Mouse (Mus musculus): Measurements from ENCODE around the gene Irak2. TPM values are rescaled to one million over a fixed set of nuclear protein-coding genes. Genes with fewer than 3 reads are reported as not detected.

Gene Irak2
- polyA plus RNA-seq, 1 experiment from 2014 or later: 15.6 TPM

- Histone ChIP-seq H3K4me1 (ENCODE audit: insufficient read depth, low read depth, low read length) (peaks cover 14% of the 10 kb centered on the region; the same call in 1 of the 2 replicates), H3K9ac (replicated peaks; ENCODE audit: low read depth) (peak overlapping the region; percentile 38; the same call in 1 of the 2 replicates)
- 2% methylated on average over 14 of the region's 14 CpGs for WGBS
These were observed 52.3 kb downstream of the Irak2 start for GRCm38 (mm10) chr6:113690400-113691083.

GRCm38 (mm10) chr6:113691084-113691462 lies 52.8 kb downstream of the Irak2 start:
- Histone ChIP-seq H3K4me3 (ENCODE audit: low read depth, low read length) (no peak overlapping the region), H3K9ac (replicated peaks; ENCODE audit: low read depth) (peak overlapping the region; percentile 38; the same call in 1 of the 2 replicates), H3K27ac (ENCODE audit: low read length) (peak overlapping the region; percentile 92), H3K4me1 (ENCODE audit: insufficient read depth, low read depth, low read length) (peaks cover 14% of the 10 kb centered on the region; the same call in 1 of the 2 replicates), H3K36me3 (ENCODE audit: insufficient read depth, low read length) (no peaks in the 10 kb centered on the region), H3K9me3 (ENCODE audit: low read length) (no peaks in the 10 kb centered on the region), H3K4me2 (replicated peaks; ENCODE audit: low read depth, low read length) (peak overlapping the region; percentile 43), H3K27me3 (replicated peaks; ENCODE audit: insufficient read depth, low read length) (no peaks in the 10 kb centered on the region)
- WGBS: 61% methylated on average over 4 of the region's 4 CpGs
- TF ChIP-seq EP300 (IDR thresholded peaks at IDR 0.05) (no peak), CTCF (IDR thresholded peaks at IDR 0.05) (no peak)
- ATAC-seq (no peak), DNase-seq (ENCODE audit: low spot score) (no peak)

More at GRCm38 (mm10) chr6:113690400-113691083, 52.3 kb downstream of the Irak2 start:
- H3K27ac ChIP-seq (ENCODE audit: low read length): peak overlapping the region; percentile 92
- no peaks in the 10 kb centered on the region for H3K9me3 ChIP-seq (ENCODE audit: low read length)
- TF ChIP-seq CTCF (IDR thresholded peaks at IDR 0.05): no peak; the same call in 1 of the 2 replicates
- peak; percentile 93 for TF ChIP-seq EP300 (IDR thresholded peaks at IDR 0.05)
- DNase-seq (ENCODE audit: low spot score) (peak; percentile 96), ATAC-seq (peak; percentile 84)
- 0 out of 2 replicates have a peak overlapping the region, but pooled peaks have one; percentile 14 for H3K4me3 ChIP-seq (ENCODE audit: low read depth, low read length)
- no peaks in the 10 kb centered on the region for H3K27me3 ChIP-seq (replicated peaks; ENCODE audit: insufficient read depth, low read length)
- no peaks in the 10 kb centered on the region for H3K36me3 ChIP-seq (ENCODE audit: insufficient read depth, low read length)
- peak overlapping the region; percentile 43 for H3K4me2 ChIP-seq (replicated peaks; ENCODE audit: low read depth, low read length)

DNA sequence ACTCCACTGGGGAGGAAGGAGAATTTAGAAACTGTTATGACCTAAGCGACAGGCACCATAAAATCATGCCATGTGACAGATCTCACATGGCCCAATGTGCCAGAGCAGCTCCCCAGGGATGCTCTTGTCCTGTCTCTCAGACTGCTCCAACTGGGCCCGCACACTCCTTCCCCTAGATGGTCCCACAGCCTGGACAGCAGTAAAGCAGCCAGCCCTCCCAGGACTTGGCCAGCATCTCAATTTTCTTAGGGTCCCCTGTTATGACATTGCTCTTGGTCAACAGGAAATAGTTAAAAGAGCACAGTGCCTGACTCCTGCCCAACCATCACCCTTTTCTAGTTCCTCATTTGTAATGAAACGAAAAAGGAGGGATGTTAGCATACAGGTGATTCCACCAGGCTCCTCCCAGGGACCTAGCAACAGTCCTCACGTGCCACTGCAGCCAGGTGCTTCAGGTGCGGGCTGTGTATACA lies 54.4 kb downstream of the Irak2 start:
- Histone ChIP-seq H3K27me3 (replicated peaks; ENCODE audit: insufficient read depth, low read length) (no peaks in the 10 kb centered on the region), H3K4me3 (ENCODE audit: low read depth, low read length) (no peak overlapping the region), H3K9ac (replicated peaks; ENCODE audit: low read depth) (no peak overlapping the region), H3K27ac (ENCODE audit: low read length) (no peak overlapping the region), H3K4me1 (ENCODE audit: insufficient read depth, low read depth, low read length) (peaks cover 14% of the 10 kb centered on the region; the same call in 1 of the 2 replicates), H3K4me2 (replicated peaks; ENCODE audit: low read depth, low read length) (no peak overlapping the region), H3K36me3 (ENCODE audit: insufficient read depth, low read length) (no peaks in the 10 kb centered on the region), H3K9me3 (ENCODE audit: low read length) (no peaks in the 10 kb centered on the region)
- ATAC-seq (no peak), DNase-seq (ENCODE audit: low spot score) (no peak)
- TF ChIP-seq EP300 (IDR thresholded peaks at IDR 0.05) (no peak), CTCF (IDR thresholded peaks at IDR 0.05) (no peak)
- WGBS: 73% methylated on average over 5 of the region's 5 CpGs

DNA sequence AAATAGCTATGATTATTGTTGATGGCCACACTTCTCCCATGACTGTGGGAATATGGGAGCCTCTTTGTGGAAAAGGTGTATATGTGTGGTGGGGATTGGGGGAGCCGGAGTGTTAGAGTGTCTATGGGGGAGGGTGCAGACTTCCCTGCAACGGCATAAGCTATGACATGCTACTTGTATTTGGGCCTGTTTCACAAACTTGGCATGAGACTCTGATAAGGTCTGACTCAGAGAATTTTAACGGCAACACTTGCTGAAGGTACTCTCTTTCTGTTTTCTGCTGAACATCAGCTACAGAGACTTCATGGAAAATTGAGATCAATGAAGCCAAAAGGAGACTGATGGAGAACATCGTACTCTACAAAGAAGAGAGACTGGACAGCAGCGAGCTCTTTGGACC lies 55.1 kb downstream of the Irak2 start:
- no peak overlapping the region for H3K4me2 ChIP-seq (replicated peaks; ENCODE audit: low read depth, low read length)
- WGBS: 80% methylated on average over 5 of the region's 5 CpGs

GRCm38 (mm10) chr6:113695203-113695602 lies 56.9 kb downstream of the Irak2 start:
- Histone ChIP-seq H3K9me3 (ENCODE audit: low read length) (no peaks in the 10 kb centered on the region), H3K9ac (replicated peaks; ENCODE audit: low read depth) (no peak overlapping the region), H3K36me3 (ENCODE audit: insufficient read depth, low read length) (no peaks in the 10 kb centered on the region), H3K4me1 (ENCODE audit: insufficient read depth, low read depth, low read length) (peaks cover 16% of the 10 kb centered on the region; the same call in 1 of the 2 replicates), H3K4me3 (ENCODE audit: low read depth, low read length) (no peak overlapping the region), H3K27me3 (replicated peaks; ENCODE audit: insufficient read depth, low read length) (no peaks in the 10 kb centered on the region), H3K27ac (ENCODE audit: low read length) (peak overlapping the region; percentile 93; the same call in 1 of the 2 replicates), H3K4me2 (replicated peaks; ENCODE audit: low read depth, low read length) (no peak overlapping the region)
- ATAC-seq (no peak), DNase-seq (ENCODE audit: low spot score) (no peak)
- TF ChIP-seq CTCF (IDR thresholded peaks at IDR 0.05): no peak
- no peak for TF ChIP-seq EP300 (IDR thresholded peaks at IDR 0.05)
- WGBS: 84% methylated on average over 1 of the region's 1 CpGs

More for the DNA sequence above, 55.1 kb downstream of the Irak2 start:
- H3K4me1 ChIP-seq (ENCODE audit: insufficient read depth, low read depth, low read length): peaks cover 21% of the 10 kb centered on the region; the same call in 1 of the 2 replicates
- no peaks in the 10 kb centered on the region for H3K27me3 ChIP-seq (replicated peaks; ENCODE audit: insufficient read depth, low read length)
- no peak overlapping the region for H3K9ac ChIP-seq (replicated peaks; ENCODE audit: low read depth)
- no peak for TF ChIP-seq EP300 (IDR thresholded peaks at IDR 0.05)
- H3K9me3 ChIP-seq (ENCODE audit: low read length): no peaks in the 10 kb centered on the region
- ATAC-seq (no peak), DNase-seq (ENCODE audit: low spot score) (no peak)
- no peak overlapping the region for H3K4me3 ChIP-seq (ENCODE audit: low read depth, low read length)
- no peak overlapping the region for H3K27ac ChIP-seq (ENCODE audit: low read length)
- no peaks in the 10 kb centered on the region for H3K36me3 ChIP-seq (ENCODE audit: insufficient read depth, low read length)

DNA sequence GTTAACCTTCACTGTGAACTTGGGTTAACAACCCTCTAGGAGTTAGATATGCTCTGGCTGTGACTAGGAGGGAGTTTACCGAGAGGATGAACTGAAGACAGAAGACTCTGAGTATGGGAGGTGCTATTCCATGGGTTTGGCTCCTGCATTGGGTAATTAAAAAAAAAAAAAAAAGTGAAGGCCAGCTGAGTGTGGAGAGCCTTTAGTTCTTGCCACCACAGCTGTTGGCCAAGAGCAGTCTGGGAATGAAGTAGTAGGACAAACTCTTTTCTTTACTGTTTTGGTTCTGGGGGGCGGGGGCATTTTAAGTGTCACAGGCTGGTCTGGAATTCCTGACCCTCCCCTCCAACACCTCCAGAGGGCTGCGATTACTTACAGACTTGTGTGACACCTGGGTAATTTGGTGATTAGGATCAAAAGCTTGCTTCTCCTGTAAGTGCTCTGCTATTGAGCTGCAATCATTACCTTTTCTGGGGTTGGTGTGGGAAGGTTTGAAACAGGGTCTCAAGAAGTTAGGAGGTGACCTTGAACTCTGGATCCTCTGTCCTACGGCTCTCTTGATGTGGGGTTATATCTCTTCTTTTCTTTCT lies 57.6 kb downstream of the Irak2 start:
- 44% methylated on average over 4 of the region's 4 CpGs for WGBS
- ATAC-seq: no peak

More for the DNA sequence above, 57.6 kb downstream of the Irak2 start:
- Histone ChIP-seq H3K36me3 (ENCODE audit: insufficient read depth, low read length) (no peaks in the 10 kb centered on the region), H3K4me2 (replicated peaks; ENCODE audit: low read depth, low read length) (peak overlapping the region; percentile 40), H3K4me3 (ENCODE audit: low read depth, low read length) (0 out of 2 replicates have a peak overlapping the region, but pooled peaks have one; percentile 83), H3K27ac (ENCODE audit: low read length) (peak overlapping the region; percentile 93), H3K9ac (replicated peaks; ENCODE audit: low read depth) (no peak overlapping the region), H3K9me3 (ENCODE audit: low read length) (no peaks in the 10 kb centered on the region), H3K4me1 (ENCODE audit: insufficient read depth, low read depth, low read length) (peaks cover 10% of the 10 kb centered on the region; the same call in 1 of the 2 replicates), H3K27me3 (replicated peaks; ENCODE audit: insufficient read depth, low read length) (no peaks in the 10 kb centered on the region)
- DNase-seq (ENCODE audit: low spot score): peak; percentile 71
- TF ChIP-seq CTCF (IDR thresholded peaks at IDR 0.05) (no peak), EP300 (IDR thresholded peaks at IDR 0.05) (no peak)

All from lung, postnatal 0 days (tissue).